Mouse (Mus musculus): ENCODE results near the gene Spats2.
"Not testable (repeated sequence)": the region's sequence is repeated elsewhere in the genome, so short reads cannot be mapped to it uniquely, and the experiment has no call there.

The Spats2 gene

GRCm38 (mm10) chr15:99138389-99138788 lies 12.7 kb downstream of the Spats2 start:
- no peak for DNase-seq (ENCODE audit: low spot score)

- DNase-seq (ENCODE audit: low spot score), result no peak
Measured at GRCm38 (mm10) chr15:99139669-99140068, 14.0 kb downstream of the Spats2 start.

DNA sequence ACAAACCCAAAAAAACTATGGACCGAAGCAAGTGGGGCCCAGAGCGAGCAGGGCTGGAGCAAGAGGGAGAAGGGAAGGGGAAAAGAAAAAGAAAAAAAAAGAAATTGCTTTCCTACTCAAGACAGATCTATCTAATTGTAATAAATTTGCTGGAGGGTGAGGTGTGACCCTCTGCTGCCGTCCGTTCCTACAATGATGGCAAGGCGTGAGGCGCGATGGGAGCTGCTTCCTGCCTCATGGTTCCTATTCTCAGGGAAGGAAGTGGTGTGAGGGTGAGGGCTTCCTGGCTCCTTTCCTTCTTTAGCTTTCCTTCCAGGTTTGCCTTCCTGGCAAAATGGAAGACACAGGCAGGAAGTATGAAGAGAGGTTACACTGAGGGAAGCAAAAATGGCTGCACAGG lies 24.8 kb downstream of the Spats2 start:
- no peak for DNase-seq (ENCODE audit: low spot score)

GRCm38 (mm10) chr15:99151324-99151723 lies 25.6 kb downstream of the Spats2 start:
- no peak for DNase-seq (ENCODE audit: low spot score)

GRCm38 (mm10) chr15:99153466-99153865 lies 27.8 kb downstream of the Spats2 start:
- DNase-seq (ENCODE audit: low spot score), result no peak

GRCm38 (mm10) chr15:99154515-99154914 lies 28.8 kb downstream of the Spats2 start:
- not testable (repeated sequence) for DNase-seq (ENCODE audit: low spot score)

DNA sequence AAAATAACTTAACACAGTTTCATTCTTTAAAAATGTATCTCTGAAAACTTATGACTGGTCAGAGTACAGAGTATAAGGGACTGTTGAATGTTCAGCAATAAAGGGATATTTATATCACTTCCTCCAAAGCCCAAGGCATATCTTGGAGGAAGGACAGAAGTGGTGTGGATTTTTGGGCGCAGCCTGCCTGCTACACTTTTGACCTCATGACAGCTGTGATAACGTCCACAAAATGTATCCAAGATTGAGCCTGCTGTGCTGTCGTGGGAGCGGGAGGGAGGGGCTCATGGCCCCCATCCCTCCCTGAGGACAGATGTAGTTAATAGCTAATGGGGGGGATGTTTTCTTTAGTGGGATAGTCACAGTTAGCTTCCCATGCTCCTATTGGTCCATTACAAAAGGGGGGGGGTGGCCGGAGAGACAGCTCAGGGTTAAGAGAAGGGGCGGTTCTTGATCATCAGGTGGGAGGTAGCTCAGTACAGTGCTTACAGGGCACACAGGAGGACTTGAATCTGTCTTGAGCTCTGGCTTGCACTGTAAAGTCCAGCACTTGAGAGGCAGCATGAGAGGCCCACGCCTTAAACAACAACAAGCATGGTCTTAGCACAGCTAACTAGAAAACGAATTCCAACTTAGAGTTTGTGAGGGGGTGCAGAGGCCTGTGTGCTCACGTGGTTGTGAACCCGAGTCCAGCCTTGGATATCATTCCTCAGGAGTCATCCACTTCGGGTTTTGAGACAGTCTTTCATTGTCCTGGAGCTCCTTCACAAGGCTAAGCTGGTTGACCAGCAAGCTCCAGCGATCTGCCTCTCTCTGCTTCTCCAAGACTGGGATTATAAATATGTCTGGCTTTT lies 38.0 kb downstream of the Spats2 start:
- DNase-seq (ENCODE audit: low spot score), result no peak

- no peak for DNase-seq (ENCODE audit: low spot score)
Measured at GRCm38 (mm10) chr15:99172131-99172530, 46.4 kb downstream of the Spats2 start.

DNA sequence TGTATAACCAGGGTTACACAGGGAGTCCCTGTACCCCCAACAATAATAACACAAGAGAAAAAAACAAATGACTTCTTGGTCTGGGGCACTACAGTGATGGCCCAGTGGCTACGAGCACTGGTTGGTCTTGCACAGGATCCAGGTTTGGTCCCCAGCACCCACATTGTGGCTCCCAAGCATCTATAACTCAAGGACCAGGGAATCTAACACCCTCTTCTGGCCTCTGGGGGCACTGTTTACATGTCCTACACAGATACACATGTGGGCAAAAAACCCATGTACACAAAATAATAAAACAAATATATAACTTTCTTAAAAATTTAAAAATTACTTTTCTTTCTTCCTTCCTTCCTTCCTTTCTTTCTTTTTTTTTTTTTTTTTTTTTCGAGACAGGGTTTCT lies 53.9 kb downstream of the Spats2 start:
- no peak for DNase-seq (ENCODE audit: low spot score)

GRCm38 (mm10) chr15:99184217-99184914 lies 58.6 kb downstream of the Spats2 start:
- DNase-seq (ENCODE audit: low spot score), result no peak

DNA sequence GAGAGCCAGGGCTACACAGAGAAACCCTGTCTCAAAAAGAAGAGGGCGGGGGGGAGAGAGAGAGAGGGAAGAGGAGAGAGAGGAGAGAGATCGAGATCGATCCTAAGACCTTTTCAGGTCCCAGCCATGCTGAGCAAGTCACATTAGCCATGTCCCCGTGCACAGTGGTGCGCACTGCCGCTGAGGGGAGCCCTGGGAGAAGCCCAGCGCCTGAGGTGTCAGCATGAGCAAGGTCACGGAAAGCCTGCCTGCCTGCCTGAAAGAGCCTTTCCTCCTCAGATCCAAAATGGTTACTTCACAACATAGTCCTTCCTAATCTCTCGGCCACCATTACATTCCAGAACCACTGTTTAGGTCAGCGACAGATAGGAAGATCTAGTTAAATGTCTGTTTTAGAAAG lies 68.6 kb downstream of the Spats2 start:
- DNase-seq (ENCODE audit: low spot score), result no peak

DNA sequence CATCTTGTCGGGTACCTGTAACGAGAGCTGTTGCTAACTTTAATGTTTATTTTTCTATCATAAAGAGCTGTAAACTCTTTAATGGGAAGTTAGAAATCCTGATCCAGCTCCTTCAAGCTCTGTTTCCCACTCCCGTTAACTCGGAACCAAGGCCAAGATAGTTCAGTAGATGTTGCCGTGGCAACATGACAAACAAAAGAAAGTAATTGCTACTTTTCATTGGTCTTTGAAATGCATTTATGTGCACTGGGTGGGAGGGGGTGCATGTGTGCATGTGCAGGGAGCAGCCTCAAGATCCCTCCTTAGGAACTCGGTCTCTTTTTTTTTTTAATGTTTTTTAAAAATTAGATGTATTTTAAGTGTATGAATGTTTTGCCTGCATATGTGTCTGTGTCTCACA lies 69.3 kb downstream of the Spats2 start:
- no peak for DNase-seq (ENCODE audit: low spot score)

GRCm38 (mm10) chr15:99198761-99199160 lies 73.0 kb downstream of the Spats2 start:
- no peak for DNase-seq (ENCODE audit: low spot score)

DNA sequence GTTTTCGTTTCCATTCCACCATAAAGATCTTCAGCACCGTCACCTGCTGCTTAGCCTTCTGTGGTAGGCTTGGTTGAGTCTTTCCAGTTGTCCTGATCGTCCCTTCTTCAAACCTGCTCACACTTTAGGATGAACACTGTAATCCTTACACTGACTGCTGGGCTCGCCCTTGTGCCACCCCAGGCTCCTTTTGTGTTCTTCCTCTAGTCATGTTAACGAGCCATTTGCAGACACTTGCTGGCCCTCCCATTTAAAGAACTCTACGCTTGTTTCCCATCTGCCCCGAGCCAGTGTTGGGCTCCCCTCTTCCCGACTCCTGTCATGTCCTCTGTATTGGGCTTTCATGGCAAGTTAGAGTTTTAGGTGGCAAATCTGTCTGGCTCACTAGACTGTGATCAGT lies 80.2 kb downstream of the Spats2 start:
- DNase-seq (ENCODE audit: low spot score), result no peak

GRCm38 (mm10) chr15:99213183-99213582 lies 87.5 kb downstream of the Spats2 start:
- DNase-seq (ENCODE audit: low spot score), result no peak

DNA sequence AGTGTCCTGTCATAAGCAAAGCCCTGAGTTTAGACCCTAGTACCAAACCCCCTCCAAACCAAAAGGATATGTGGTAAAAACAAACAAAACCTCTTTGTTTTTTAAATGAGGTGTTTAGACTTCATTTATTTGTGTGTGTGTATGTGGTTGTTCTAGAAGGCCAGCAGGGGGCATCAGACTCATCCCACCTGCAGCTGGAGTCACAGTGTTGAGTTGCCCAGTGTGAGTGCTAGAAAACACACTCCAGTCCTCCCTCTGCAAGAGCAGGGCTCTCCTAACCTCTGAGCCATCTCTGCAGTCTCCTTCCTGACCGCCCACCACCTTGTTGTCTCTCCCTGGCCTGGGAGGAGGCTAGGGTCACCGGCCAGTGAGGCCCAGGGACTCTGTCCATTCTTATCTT lies 89.2 kb downstream of the Spats2 start:
- DNase-seq (ENCODE audit: low spot score), result no peak

- DNase-seq (ENCODE audit: low spot score), result no peak
Measured at GRCm38 (mm10) chr15:99215741-99216463, 90.2 kb downstream of the Spats2 start.

- DNase-seq (ENCODE audit: low spot score), result no peak
Measured at GRCm38 (mm10) chr15:99217630-99218029, 91.9 kb downstream of the Spats2 start.

DNA sequence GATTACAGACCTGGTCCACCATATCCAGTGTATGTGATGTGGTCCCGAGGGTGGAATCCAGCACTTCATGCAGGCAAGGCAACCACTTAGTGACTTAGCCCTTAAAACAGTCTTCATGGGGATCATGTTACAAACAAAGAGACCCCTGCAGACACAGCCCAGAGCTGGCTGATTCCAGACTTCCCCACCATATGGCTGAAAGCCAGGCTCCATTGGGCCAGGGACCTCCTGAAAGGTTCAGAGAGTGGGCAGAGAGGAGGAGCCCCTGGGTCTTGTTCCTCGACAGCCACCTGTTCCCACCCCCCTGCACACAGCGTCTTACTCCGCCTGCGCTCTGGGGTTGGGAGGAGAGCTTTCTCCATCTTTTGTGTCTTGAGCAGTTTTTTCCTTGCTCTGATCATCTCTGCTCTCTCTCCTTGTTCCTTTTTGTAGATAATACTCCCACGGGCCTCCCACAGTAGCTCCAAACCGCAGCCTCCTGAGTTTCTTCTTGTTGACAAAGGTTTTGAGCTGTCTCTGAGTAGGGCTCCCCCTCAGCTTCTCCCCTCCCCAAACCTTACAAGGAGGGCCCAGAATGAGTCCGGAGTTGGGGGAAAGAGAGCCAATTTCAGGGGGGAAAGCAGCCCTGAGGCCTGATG lies 95.7 kb downstream of the Spats2 start:
- DNase-seq (ENCODE audit: low spot score), result no peak

- DNase-seq (ENCODE audit: low spot score), result no peak
Measured at GRCm38 (mm10) chr15:99222794-99223584, 97.3 kb downstream of the Spats2 start.

- DNase-seq (ENCODE audit: low spot score), result no peak
Measured at GRCm38 (mm10) chr15:99223585-99224207, 98.0 kb downstream of the Spats2 start.

Data from layer of hippocampus, adult 9-10 months (tissue).